Comparison of ENCODE assay signal across 9 mouse cellular contexts in the genomic region with DNA sequence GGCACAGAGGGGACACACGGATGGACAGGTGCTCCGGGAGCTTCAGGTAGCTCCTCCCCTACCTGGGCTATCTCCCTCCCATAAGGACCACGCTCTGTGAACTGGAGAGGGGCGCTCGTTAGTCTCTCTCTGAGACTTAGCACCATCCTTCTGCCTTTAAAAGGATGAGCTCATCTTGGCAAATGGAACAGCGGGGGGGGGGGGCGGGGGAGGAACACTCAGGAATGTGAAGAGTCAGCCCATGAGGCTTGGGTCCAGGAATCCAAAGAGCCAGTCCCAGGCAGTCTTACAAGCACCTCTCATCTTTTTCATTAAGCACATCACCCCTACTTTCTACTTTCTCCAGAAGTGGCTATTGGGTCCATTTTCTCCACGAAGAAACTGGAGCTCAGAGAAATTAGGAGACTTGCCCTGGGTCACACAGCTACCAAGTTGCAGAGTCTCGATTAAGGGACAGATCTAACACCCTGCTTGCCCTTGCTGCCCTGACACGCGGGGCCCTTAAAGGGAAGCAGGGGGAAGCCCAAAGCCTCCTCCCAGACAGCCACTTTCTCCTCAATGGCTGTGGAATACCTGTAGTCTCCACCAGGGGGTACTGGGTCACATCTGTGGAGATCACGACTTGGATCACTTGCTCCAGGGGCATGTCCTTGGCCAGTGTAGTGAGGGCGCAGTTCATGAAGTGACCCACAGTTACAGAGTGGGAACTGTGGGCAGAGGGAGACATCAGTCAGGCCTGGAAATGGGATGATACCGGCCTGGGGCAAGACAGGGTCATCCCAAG. TPM values are rescaled to one million over a fixed set of nuclear protein-coding genes. Genes with fewer than 3 reads are reported as not detected.
DNase-seq lines count a peak whose midpoint lies in the region; ATAC-seq and TF ChIP-seq lines count a peak whose summit lies in the region.
"Had no signal": no experiment of that assay in that cellular context is flagged by ENCODE, and none has a peak within 500 bp of the region (broad histone marks: within the 10 kb centered on the region; RNA-seq: fewer than 3 reads in every experiment).

No protein-coding gene starts in this region.

- no peak overlapping the region for H3K27ac ChIP-seq in hindbrain, embryonic 11.5 days (ENCODE audit: low read depth, low read length)
- no peak overlapping the region for H3K27ac ChIP-seq in hindbrain, embryonic 12.5 days
- H3K27ac ChIP-seq in bone marrow macrophage, adult 2 months (ENCODE audit: insufficient read depth, low read depth, low read length): no peak overlapping the region
- H3K27ac ChIP-seq in heart, embryonic 11.5 days (ENCODE audit: low read depth, low read length): no peak overlapping the region
- H3K27ac ChIP-seq: limb, embryonic 15.5 days had no signal

- ATAC-seq in hindbrain, embryonic 11.5 days (ENCODE audit: low FRiP score): no peak
- no peak for ATAC-seq in hindbrain, embryonic 12.5 days (ENCODE audit: low FRiP score)
- ATAC-seq in heart, embryonic 11.5 days (replicated peaks; ENCODE audit: insufficient number of reproducible peaks, low FRiP score, low TSS enrichment): peak; percentile 62; the same call in 1 of the 2 replicates

- TF ChIP-seq POLR2A in bone marrow macrophage, adult 2 months (IDR thresholded peaks at IDR 0.05; ENCODE audit: borderline replicate concordance, low read depth, low read length): no peak
- no peak for TF ChIP-seq POLR2A in lung, adult 2 months (IDR thresholded peaks at IDR 0.05; ENCODE audit: borderline replicate concordance, extremely low read depth, low read depth, low read length)

- H3K9ac ChIP-seq in hindbrain, embryonic 11.5 days (ENCODE audit: low read depth, low read length): no peak overlapping the region
- H3K9ac ChIP-seq in hindbrain, embryonic 12.5 days: no peak overlapping the region
- H3K9ac ChIP-seq in heart, embryonic 11.5 days (ENCODE audit: low read depth, low read length): 0 out of 2 replicates have a peak overlapping the region, but pooled peaks have one; percentile 24
- H3K9ac ChIP-seq: limb, embryonic 15.5 days had no signal

- no peak overlapping the region for H3ac ChIP-seq in C2C12 (ENCODE audit: control insufficient read depth, insufficient read length, low read depth)

- no peak overlapping the region for H3K4me3 ChIP-seq in hindbrain, embryonic 11.5 days (ENCODE audit: low read depth, low read length)
- H3K4me3 ChIP-seq in hindbrain, embryonic 12.5 days: no peak overlapping the region
- no peak overlapping the region for H3K4me3 ChIP-seq in C2C12 (ENCODE audit: insufficient read depth, poor library complexity, severe bottlenecking)
- H3K4me3 ChIP-seq in bone marrow macrophage, adult 2 months (ENCODE audit: insufficient read depth, low read length): no peak overlapping the region
- no peak overlapping the region for H3K4me3 ChIP-seq in heart, embryonic 11.5 days (ENCODE audit: low read depth, low read length)
- H3K4me3 ChIP-seq in lung, adult 2 months (replicated peaks; ENCODE audit: extremely low read depth, low read depth, low read length): no peak overlapping the region
- H3K4me3 ChIP-seq: limb, embryonic 15.5 days had no signal

- peak; percentile 38 for DNase-seq in hindbrain, embryonic 11.5 days (ENCODE audit: low spot score)
- peak; percentile 37 for DNase-seq in lung, adult 2 months
- DNase-seq in thymus, postnatal 0 days (ENCODE audit: low spot score): peak; percentile 46
- no peak for DNase-seq in right cerebral cortex, postnatal 4 days

- H3K79me3 ChIP-seq in C2C12 (ENCODE audit: low read depth): no peaks in the 10 kb centered on the region

- no peaks in the 10 kb centered on the region for H3K36me3 ChIP-seq in hindbrain, embryonic 11.5 days (ENCODE audit: control insufficient read depth, insufficient read depth, low read length)
- no peaks in the 10 kb centered on the region for H3K36me3 ChIP-seq in hindbrain, embryonic 12.5 days
- H3K36me3 ChIP-seq in C2C12 (ENCODE audit: control insufficient read depth, insufficient read depth): no peaks in the 10 kb centered on the region
- no peaks in the 10 kb centered on the region for H3K36me3 ChIP-seq in heart, embryonic 11.5 days (ENCODE audit: control insufficient read depth, insufficient read depth, low read length)
- H3K36me3 ChIP-seq: limb, embryonic 15.5 days had no signal

- peak; percentile 22 for TF ChIP-seq CTCF in C2C12 (IDR thresholded peaks at IDR 0.05; ENCODE audit: control insufficient read depth, insufficient read depth, insufficient read length)
- TF ChIP-seq CTCF in bone marrow macrophage, adult 2 months (IDR thresholded peaks at IDR 0.05; ENCODE audit: low read depth, low read length): peak; percentile 41; the same call in 1 of the 2 replicates
- TF ChIP-seq CTCF in lung, adult 2 months (IDR thresholded peaks at IDR 0.05; ENCODE audit: insufficient read depth, low read length): peak; percentile 55

- no peaks in the 10 kb centered on the region for H3K9me3 ChIP-seq in hindbrain, embryonic 11.5 days (ENCODE audit: control insufficient read depth, low read length)
- no peaks in the 10 kb centered on the region for H3K9me3 ChIP-seq in hindbrain, embryonic 12.5 days (replicated peaks)
- no peaks in the 10 kb centered on the region for H3K9me3 ChIP-seq in heart, embryonic 11.5 days (replicated peaks; ENCODE audit: control insufficient read depth, low read length)
- H3K9me3 ChIP-seq: limb, embryonic 15.5 days had no signal

- 47% methylated on average over 14 of the region's 14 CpGs for WGBS in hindbrain, embryonic 11.5 days
- WGBS in hindbrain, embryonic 12.5 days: 49% methylated on average over 13 of the region's 14 CpGs
- 26% methylated on average over 13 of the region's 14 CpGs for WGBS in heart, embryonic 11.5 days (ENCODE audit: insufficient replicate concordance)
- 34% methylated on average over 14 of the region's 14 CpGs for WGBS in lung, adult 2 months

- H3K4me2 ChIP-seq in hindbrain, embryonic 11.5 days (replicated peaks; ENCODE audit: low read depth, low read length): no peak overlapping the region
- no peak overlapping the region for H3K4me2 ChIP-seq in hindbrain, embryonic 12.5 days (replicated peaks)
- H3K4me2 ChIP-seq in heart, embryonic 11.5 days: 0 out of 2 replicates have a peak overlapping the region, but pooled peaks have one; percentile 22
- H3K4me2 ChIP-seq: limb, embryonic 15.5 days had no signal

- no peaks in the 10 kb centered on the region for H3K4me1 ChIP-seq in hindbrain, embryonic 11.5 days (replicated peaks; ENCODE audit: control insufficient read depth, insufficient read depth, low read length)
- peaks cover 5% of the 10 kb centered on the region; the same call in 1 of the 2 replicates for H3K4me1 ChIP-seq in hindbrain, embryonic 12.5 days
- H3K4me1 ChIP-seq in bone marrow macrophage, adult 2 months (ENCODE audit: control insufficient read depth, insufficient read depth, low read length): peaks cover 2% of the 10 kb centered on the region; the same call in 1 of the 2 replicates
- H3K4me1 ChIP-seq in heart, embryonic 11.5 days (ENCODE audit: control insufficient read depth, insufficient read depth, low read length): peaks cover 12% of the 10 kb centered on the region
- no peaks in the 10 kb centered on the region for H3K4me1 ChIP-seq in lung, adult 2 months (ENCODE audit: control insufficient read depth, insufficient read depth, low read length)

- 0 out of 2 replicates have a peak, but pooled peaks cover 2% of the 10 kb centered on the region for H3K27me3 ChIP-seq in hindbrain, embryonic 11.5 days (ENCODE audit: control insufficient read depth, insufficient read depth, low read length)
- H3K27me3 ChIP-seq in hindbrain, embryonic 12.5 days: peaks cover 22% of the 10 kb centered on the region
- H3K27me3 ChIP-seq in C2C12 (ENCODE audit: control insufficient read depth, insufficient read depth, insufficient read length): no peaks in the 10 kb centered on the region
- 0 out of 2 replicates have a peak, but pooled peaks cover 3% of the 10 kb centered on the region for H3K27me3 ChIP-seq in heart, embryonic 11.5 days (ENCODE audit: control insufficient read depth, insufficient read depth, low read length)
- H3K27me3 ChIP-seq: limb, embryonic 15.5 days had no signal

- no peaks in the 10 kb centered on the region for H3K79me2 ChIP-seq in C2C12 (ENCODE audit: control insufficient read depth, insufficient read depth)

RNA-seq across cellular contexts. Expression of gene Clcnka, which starts 8.2 kb away (rescaled TPM):
- 0.22 and 0.33 TPM in 2 replicates for polyA plus RNA-seq in hindbrain, embryonic 11.5 days (2014; fragmentation: Nextera tagmentation; extraction: Ambion mirVana)
- 0.66 and 1.3 TPM in 2 replicates for polyA plus RNA-seq in hindbrain, embryonic 12.5 days (2016; fragmentation: Nextera tagmentation; extraction: Ambion mirVana)
- not detected for polyA plus RNA-seq in C2C12 (2012; fragmentation: generic; extraction: Trizol)
- not detected in 2 replicates for polyA plus RNA-seq in bone marrow macrophage, adult 2 months (2012; ENCODE audit: insufficient read depth, insufficient read length, missing spikeins)
- polyA plus RNA-seq in heart, embryonic 11.5 days (2014; fragmentation: Nextera tagmentation; extraction: Ambion mirVana): 0.14 and 0.42 TPM in 2 replicates
- polyA plus RNA-seq in lung, adult 2 months (2012; rRNA removed): 1.4 TPM in 1 of 2 replicates, not detected in the other
- 0.17 and 0.27 TPM in 2 replicates for polyA plus RNA-seq in thymus, postnatal 0 days (2015; fragmentation: Nextera tagmentation; extraction: Ambion mirVana)

RNA-seq across cellular contexts. Expression of gene Clcnkb, which starts 9.1 kb away (rescaled TPM):
- polyA plus RNA-seq in hindbrain, embryonic 11.5 days (2014; fragmentation: Nextera tagmentation; extraction: Ambion mirVana): not detected in 2 replicates
- not detected in 2 replicates for polyA plus RNA-seq in hindbrain, embryonic 12.5 days (2016; fragmentation: Nextera tagmentation; extraction: Ambion mirVana)
- not detected for polyA plus RNA-seq in C2C12 (2012; fragmentation: generic; extraction: Trizol)
- polyA plus RNA-seq in bone marrow macrophage, adult 2 months (2012; ENCODE audit: insufficient read depth, insufficient read length, missing spikeins): not detected in 2 replicates
- 0.90 and 1.0 TPM in 2 replicates for polyA plus RNA-seq in heart, embryonic 11.5 days (2014; fragmentation: Nextera tagmentation; extraction: Ambion mirVana)
- 0.20 TPM in 1 of 2 replicates, not detected in the other for polyA plus RNA-seq in lung, adult 2 months (2012; rRNA removed)
- 0.23 TPM in 1 of 2 replicates, not detected in the other for polyA plus RNA-seq in thymus, postnatal 0 days (2015; fragmentation: Nextera tagmentation; extraction: Ambion mirVana)
- polyA plus RNA-seq: limb, embryonic 15.5 days had no signal

RNA-seq across cellular contexts. Expression of gene Hspb7, which starts 13.9 kb away (rescaled TPM):
- polyA plus RNA-seq in hindbrain, embryonic 11.5 days (2014; fragmentation: Nextera tagmentation; extraction: Ambion mirVana): not detected in 2 replicates
- polyA plus RNA-seq in hindbrain, embryonic 12.5 days (2016; fragmentation: Nextera tagmentation; extraction: Ambion mirVana): 0.10 TPM in 1 of 2 replicates, not detected in the other
- 0.30 TPM for polyA plus RNA-seq in C2C12 (2012; fragmentation: generic; extraction: Trizol)
- not detected in 2 replicates for polyA plus RNA-seq in bone marrow macrophage, adult 2 months (2012; ENCODE audit: insufficient read depth, insufficient read length, missing spikeins)
- polyA plus RNA-seq in heart, embryonic 11.5 days (2014; fragmentation: Nextera tagmentation; extraction: Ambion mirVana): 155 and 275 TPM in 2 replicates
- polyA plus RNA-seq in lung, adult 2 months (2012; rRNA removed): 19.6 and 29.1 TPM in 2 replicates
- polyA plus RNA-seq in thymus, postnatal 0 days (2015; fragmentation: Nextera tagmentation; extraction: Ambion mirVana): 0.27 TPM in 1 of 2 replicates, not detected in the other

RNA-seq across cellular contexts. Expression of gene Srarp, which starts 29.2 kb away (rescaled TPM):
- not detected in 2 replicates for polyA plus RNA-seq in hindbrain, embryonic 11.5 days (2014; fragmentation: Nextera tagmentation; extraction: Ambion mirVana)
- not detected in 2 replicates for polyA plus RNA-seq in hindbrain, embryonic 12.5 days (2016; fragmentation: Nextera tagmentation; extraction: Ambion mirVana)
- not detected for polyA plus RNA-seq in C2C12 (2012; fragmentation: generic; extraction: Trizol)
- polyA plus RNA-seq in bone marrow macrophage, adult 2 months (2012; ENCODE audit: insufficient read depth, insufficient read length, missing spikeins): not detected in 2 replicates
- not detected in 2 replicates for polyA plus RNA-seq in heart, embryonic 11.5 days (2014; fragmentation: Nextera tagmentation; extraction: Ambion mirVana)
- 0.18 TPM in 1 of 2 replicates, not detected in the other for polyA plus RNA-seq in lung, adult 2 months (2012; rRNA removed)
- not detected in 2 replicates for polyA plus RNA-seq in thymus, postnatal 0 days (2015; fragmentation: Nextera tagmentation; extraction: Ambion mirVana)
- polyA plus RNA-seq: limb, embryonic 15.5 days had no signal

RNA-seq across cellular contexts. Expression of gene Zbtb17, which starts 37.7 kb away (rescaled TPM):
- polyA plus RNA-seq in hindbrain, embryonic 11.5 days (2014; fragmentation: Nextera tagmentation; extraction: Ambion mirVana): 38.9 and 40.4 TPM in 2 replicates
- polyA plus RNA-seq in hindbrain, embryonic 12.5 days (2016; fragmentation: Nextera tagmentation; extraction: Ambion mirVana): 50.7 and 56.6 TPM in 2 replicates
- polyA plus RNA-seq in C2C12 (2012; fragmentation: generic; extraction: Trizol): 30.3 TPM
- 12.6 and 16.4 TPM in 2 replicates for polyA plus RNA-seq in bone marrow macrophage, adult 2 months (2012; ENCODE audit: insufficient read depth, insufficient read length, missing spikeins)
- 19.1 and 21.3 TPM in 2 replicates for polyA plus RNA-seq in heart, embryonic 11.5 days (2014; fragmentation: Nextera tagmentation; extraction: Ambion mirVana)
- 30.9 and 38.6 TPM in 2 replicates for polyA plus RNA-seq in lung, adult 2 months (2012; rRNA removed)
- 31.1 and 32.5 TPM in 2 replicates for polyA plus RNA-seq in thymus, postnatal 0 days (2015; fragmentation: Nextera tagmentation; extraction: Ambion mirVana)

Comparison
In these comparisons a context has a peak if more than half of its experiments do, and no peak if none do; other contexts are left out.
1. RNA of gene Hspb7, which starts 13.9 kb away (polyA plus RNA-seq): 155 to 275 TPM in heart, embryonic 11.5 days and 19.6 to 29.1 TPM in lung, adult 2 months; 0.30 TPM in C2C12 (single experiment), not detected in bone marrow macrophage, adult 2 months, 0.10 TPM in hindbrain, embryonic 12.5 days, 0.27 TPM in thymus, postnatal 0 days and not detected in hindbrain, embryonic 11.5 days; every median in the first group is over 10 times any median in the second.
2. Peak in every context shown above with its lines, with median percentiles within 50 percentile points of each other: CTCF ChIP-seq.